Mouse (Mus musculus) layer of hippocampus, postnatal 25 days (tissue): ENCODE results near the gene Ptch1. TPM values are rescaled to one million over a fixed set of nuclear protein-coding genes. Genes with fewer than 3 reads are reported as not detected.

Experiments
- DNase-seq, 2 experiments: peaks; one replicate each; pipeline ENCODE4 v3.0.0; 2022; ENCODE audit warnings: mixed read lengths in 2 of 2, low spot score in 1 of 2; ENCODE audit errors: extremely low spot score in 1 of 2
- total RNA-seq, 2 experiments: library from RNA; stranded (reverse); gene quantifications; 2 replicates each; pipeline ENCODE4 v1.2.3; 2021

The Ptch1 gene
- total RNA-seq, 2 experiments from 2014 or later: 39.9 to 47.9 TPM

DNA sequence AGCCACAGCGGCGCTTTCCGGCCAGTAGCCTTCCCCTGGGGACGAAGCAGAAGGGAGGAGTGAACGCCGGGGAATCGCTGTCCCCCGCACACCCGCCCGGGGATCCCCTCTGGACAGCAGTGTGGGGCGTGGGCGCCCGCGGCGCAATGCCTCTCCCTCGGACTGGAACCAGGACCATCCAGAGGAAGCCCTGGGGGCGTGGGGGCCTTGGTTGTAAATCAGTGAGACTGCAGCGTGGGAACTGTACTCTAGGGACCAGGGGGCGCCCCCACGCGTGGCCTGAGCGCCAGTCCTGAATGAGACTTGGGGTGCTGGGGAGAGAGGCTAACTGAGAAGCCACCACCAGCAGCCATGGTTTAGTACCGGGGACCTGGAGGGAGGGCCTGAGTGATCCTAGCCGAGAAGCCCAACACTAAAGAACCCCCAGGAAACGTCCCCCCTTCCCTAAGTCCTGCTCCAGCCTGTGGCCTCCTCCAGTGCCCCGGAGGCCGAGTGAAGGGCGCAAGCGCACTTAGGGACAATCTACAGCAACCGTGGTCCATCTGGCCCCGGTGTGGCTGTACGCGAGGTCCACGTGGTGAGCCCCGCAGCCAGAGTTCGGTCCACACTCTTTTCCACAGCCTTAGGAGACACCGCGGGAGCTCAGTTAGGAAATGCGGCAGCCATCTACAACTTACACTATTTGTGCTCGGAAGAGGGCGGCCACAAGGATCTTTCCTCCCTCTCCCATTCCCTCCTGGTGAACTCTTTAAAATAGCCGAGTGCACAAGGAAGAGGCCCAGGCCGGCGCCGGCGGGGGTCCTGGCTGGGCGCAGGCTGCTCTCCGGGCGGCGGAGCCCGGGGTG, 9.4 kb downstream of the Ptch1 start:
- peak; percentile 18 to 30 for DNase-seq

DNA sequence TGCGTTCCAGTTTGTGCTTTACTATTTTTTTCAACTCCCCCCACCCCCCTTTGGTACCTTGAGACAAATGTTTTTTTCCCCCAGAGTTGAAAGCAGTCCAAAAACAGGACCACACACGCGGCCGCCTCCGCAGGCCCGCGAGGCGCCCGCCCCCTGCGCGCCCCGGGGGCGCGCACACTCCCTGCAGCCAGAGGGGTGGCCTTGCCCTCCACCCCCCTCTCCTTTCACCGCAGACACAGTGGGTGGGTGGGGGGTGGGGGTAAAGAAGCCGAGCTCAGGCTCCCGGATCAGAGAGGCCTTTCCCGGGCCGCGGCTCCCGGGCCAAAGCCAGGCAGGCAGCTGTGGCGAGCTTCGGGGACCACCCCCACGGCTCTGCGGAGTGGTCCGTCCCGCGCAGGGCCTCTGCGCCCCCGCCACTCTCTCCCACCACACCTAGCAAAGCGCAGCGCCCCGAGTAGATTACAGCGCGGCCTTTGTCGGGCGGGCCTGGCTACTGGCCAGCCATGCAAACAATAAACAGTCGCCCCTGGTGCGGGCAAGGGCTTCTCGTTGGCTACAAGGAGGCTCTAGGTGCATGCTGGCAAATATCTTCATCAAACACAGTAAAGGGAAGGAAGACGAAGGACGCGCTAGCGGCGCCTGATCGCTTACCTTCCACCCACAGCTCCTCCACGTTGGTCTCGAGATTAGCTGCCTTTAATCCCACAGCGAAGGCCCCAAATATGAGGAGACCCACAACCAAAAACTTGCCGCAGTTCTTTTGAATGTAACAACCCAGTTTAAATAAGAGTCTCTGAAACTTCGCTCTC, 10.2 kb downstream of the Ptch1 start:
- DNase-seq: peak; percentile 60 to 66

DNA sequence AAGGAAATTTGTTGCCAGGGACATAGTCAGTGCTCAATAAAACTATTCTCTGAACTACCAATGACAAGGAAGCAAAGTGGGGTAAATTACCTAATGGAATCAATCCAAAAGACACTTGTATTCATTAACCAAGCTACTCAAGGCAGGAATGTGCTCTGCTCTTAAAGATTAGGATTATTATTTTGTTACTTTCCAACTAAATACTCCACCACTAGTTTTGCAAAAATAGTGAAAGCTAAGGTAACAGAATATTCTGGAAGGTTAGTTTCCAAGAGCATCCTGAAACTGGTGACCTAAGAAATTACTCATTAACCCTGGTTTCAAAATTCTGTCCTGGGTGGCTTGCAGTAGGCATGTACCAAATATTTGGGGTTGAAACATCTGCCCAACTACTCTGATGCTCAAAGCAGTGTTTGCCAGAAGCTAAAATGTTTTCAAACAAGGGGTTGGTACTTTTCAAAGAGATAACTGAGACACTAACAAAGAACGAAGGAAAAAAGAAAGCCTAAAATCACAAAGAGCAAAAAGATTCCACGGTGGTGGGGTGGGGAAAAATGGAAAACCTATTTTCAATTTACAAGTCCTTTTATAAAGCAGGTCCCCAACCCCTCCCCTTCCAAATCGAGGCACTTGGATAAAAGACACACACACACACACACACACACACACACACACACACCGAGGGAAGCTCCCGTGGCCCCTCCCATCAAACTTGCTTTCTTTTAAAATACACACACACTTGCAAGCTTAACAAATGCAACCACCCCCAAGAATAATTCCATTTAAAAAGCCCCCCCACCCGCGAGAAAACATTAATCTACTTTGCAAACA, 11.0 kb downstream of the Ptch1 start:
- DNase-seq: no peak

- DNase-seq: no peak
These were observed 15.0 kb downstream of the Ptch1 start for GRCm38 (mm10) chr13:63558297-63558890.

GRCm38 (mm10) chr13:63556431-63556830, 17.0 kb downstream of the Ptch1 start:
- no peak for DNase-seq

GRCm38 (mm10) chr13:63555885-63556284, 17.5 kb downstream of the Ptch1 start:
- DNase-seq: no peak

DNA sequence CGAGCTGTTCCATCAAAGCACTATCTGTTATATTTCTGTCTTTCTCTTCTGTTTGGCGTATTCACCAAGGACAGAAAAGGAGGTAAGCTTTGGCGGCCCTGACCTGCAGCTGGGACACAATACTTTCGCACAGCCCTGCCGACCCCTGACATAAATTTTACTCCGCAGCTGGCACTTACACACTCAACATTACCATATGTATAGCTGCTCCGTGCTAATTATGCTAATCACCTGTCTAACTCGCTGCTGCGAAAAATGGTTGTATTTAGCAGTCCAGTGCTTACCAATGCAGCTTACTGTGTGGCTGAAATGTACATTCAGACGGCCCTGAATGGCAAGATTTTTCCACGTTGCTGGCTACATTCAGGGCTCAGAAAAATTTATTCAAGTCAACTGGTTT, 18.8 kb downstream of the Ptch1 start:
- DNase-seq: no peak

GRCm38 (mm10) chr13:63553436-63553835, 20.0 kb downstream of the Ptch1 start:
- no peak for DNase-seq

- peak; percentile 60 to 68 for DNase-seq
These were observed 21.0 kb downstream of the Ptch1 start for GRCm38 (mm10) chr13:63552291-63552932.

GRCm38 (mm10) chr13:63551552-63552290, 21.7 kb downstream of the Ptch1 start:
- no peak for DNase-seq

GRCm38 (mm10) chr13:63550367-63550766, 23.0 kb downstream of the Ptch1 start:
- no peak for DNase-seq

- DNase-seq: no peak
These were observed 24.2 kb downstream of the Ptch1 start for GRCm38 (mm10) chr13:63549210-63549609.

DNA sequence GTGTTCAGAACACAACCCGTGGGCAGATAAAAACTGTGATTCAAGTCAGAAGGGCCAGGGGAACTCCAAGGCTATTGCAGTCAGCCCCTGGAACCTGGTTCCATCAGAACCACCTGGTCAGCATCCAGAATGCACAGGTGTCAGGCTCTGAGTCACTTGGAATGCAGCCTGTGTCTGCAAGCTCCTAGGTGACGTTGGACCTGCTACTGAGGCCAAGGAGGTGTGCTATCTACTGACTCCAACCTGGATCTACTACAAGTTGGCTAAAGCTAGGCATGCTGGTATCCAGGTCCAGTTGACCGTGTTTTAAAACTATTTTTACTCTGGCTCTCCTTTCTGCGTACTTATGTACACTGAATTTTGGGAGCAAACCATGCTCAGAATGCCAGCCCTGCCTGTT, 24.8 kb downstream of the Ptch1 start:
- no peak for DNase-seq

DNA sequence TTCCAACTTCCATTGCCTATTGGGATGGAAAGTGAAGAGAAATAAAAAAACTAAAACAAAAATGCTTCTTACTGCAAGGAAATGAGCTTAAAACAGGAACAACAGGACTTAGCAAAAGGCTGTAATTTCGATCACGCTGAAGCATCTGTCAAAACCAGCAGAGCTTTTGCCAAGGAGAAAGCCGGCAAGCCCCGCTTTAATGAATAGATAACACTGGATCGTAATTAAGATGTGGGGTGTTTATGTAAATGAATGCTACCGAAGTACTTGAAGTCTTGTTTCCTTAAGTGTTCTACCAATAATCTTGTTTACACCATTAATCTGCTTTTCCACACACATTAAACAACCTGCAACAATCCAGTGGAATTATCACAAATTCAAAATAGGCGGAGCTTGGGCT, 28.1 kb downstream of the Ptch1 start:
- DNase-seq: no peak

GRCm38 (mm10) chr13:63544967-63545253, 28.5 kb downstream of the Ptch1 start:
- no peak for DNase-seq

DNA sequence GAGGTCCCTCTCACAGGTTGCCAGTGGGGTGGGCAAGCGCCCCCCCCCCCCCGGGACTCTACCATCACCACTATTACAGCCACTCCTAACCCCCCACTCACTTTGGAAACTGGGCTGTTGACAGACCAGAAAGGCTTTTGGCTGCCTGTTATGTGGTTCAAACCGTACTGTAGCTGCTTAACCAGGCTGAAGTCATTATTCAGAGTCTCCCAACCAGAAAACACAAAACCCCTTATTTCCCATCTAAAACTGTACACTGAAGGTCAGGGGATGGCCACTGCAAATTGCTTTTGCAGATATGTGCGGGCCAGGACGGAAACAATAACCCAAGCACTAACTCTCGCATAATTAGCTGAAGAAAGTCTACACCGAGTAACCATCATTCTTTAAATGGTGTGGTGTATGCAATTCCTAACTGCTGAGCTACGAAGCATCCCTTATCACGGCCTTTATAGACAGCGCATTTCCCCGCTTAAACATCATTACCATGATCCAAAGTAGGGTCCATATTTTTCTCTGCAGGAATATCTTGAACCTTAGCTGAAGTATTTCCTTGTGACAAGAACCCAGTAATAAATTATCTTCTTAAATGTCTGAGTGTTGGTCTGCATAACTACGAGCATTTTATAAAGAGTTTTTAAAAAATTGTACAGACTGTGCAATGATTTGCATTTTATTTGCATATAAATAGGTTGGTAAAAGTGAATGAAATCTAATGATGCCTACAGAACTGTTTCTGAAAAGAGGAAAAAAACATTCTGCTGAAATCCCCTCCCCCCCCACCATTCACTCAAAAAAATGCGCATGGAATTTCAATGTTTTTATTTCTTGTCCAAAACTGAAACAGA, 29.1 kb downstream of the Ptch1 start:
- no peak for DNase-seq

DNA sequence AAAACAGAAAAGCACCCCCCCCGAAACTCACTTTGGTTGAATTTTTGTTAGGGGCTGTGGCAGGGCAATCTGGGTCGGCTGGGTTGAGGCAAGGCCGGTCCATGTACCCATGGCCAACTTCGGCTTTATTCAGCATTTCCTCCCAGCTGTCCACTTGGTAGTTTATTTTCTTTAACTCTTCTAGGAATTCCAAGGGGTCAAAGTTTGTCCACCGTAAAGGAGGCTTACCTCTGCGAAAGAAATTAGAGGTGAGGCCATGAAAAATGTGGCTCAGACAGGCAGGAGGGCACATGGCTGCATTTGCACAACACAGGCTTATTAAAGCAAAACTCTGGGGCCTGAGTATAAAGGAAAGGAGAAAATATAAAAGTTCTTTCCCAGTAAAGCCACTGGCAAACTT, 29.9 kb downstream of the Ptch1 start:
- DNase-seq: no peak

GRCm38 (mm10) chr13:63542796-63543384, 30.5 kb downstream of the Ptch1 start:
- DNase-seq: no peak
